Mouse (Mus musculus): ENCODE measurements around the gene Pkig. TPM values are rescaled to one million over a fixed set of nuclear protein-coding genes. Genes with fewer than 3 reads are reported as not detected.
"Not testable (repeated sequence)": the region's sequence is repeated elsewhere in the genome, so short reads cannot be mapped to it uniquely, and the experiment has no call there.

Gene Pkig
- total RNA-seq, 2 experiments from 2014 or later: 52.9 to 54.4 TPM

GRCm38 (mm10) chr2:163675662-163676061, 17.5 kb downstream of the Pkig start:
- no peak for ATAC-seq (replicated peaks; ENCODE audit: poor library complexity)

DNA sequence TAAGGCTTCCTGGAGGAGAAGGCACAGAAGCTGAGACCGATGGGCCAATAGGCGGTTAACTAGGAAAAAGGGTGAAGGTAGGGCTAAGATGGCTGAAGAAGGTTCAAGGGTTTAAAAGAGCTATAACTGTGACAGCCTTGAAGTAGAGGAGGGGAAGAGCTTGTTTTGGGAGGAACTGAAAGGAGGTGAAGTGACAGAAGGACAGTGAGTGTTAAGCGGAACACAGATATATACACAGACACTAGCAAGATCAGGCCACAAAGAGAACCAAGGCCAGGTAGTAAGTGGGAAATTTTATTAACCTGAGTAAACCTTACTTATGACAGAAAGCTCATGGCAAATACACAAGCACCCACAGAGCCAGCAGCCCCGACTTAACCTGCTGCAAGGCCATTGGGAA, 18.1 kb downstream of the Pkig start:
- ATAC-seq (replicated peaks; ENCODE audit: poor library complexity): peak; percentile 32; the same call in 1 of the 2 replicates

DNA sequence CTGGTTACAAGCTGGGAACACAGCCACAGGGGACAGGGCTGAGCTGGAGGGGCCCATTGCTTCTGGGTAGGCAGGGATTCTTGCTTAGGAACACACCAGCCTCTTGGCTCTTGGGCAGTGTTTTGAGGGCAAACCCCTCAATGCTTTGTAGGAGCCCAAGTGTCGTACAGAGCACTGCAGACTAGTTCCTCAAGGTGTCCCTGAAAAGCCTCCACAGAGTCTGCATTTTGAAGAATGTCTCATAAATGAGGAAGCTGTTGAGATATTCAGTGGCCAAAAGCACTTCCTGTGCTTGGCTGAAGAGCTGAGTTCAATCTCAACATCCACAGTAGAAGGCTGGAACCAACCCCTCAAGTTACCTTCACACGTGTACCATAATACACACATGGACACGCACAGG, 18.6 kb downstream of the Pkig start:
- peak; percentile 80 for ATAC-seq (replicated peaks; ENCODE audit: poor library complexity)

DNA sequence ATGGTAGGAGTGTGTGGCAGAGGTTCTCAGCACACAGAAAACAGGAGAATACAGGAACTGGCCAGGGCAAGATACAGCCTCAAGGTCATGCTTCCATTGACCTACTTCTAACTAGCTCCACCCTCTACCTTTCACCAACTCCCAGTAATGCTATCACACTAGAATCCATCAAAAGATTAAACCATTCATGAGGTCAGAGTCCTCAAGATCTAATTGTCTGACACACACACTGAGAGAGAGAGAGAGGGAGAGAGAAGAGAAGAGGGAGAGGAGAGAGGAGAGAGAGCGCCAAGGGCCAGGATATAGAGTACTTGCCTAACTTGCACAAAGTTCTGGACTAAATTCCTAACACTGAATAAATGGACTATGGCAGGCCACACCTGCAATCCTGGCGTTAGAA, 24.2 kb downstream of the Pkig start:
- no peak for ATAC-seq (replicated peaks; ENCODE audit: poor library complexity)

DNA sequence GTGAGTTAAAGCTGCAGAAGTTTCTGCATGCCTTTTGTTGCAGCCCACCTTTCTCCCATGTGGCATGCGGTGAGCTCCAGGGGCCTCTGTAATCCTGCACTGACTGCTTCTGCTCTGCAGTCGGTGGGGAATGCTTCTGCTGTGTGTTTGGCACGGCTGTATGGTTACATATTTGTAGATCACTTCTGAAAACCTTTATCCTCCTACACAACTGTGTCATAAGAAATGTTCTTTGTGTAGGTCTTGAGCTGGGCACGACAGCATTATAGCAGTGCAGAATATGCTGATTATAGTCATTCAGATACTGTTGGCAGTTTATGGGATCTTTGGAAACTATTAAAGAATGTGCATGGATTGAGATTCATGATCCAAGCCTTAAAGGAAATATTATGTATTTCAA, 27.1 kb downstream of the Pkig start:
- ATAC-seq (replicated peaks; ENCODE audit: poor library complexity): no peak

- no peak for ATAC-seq (replicated peaks; ENCODE audit: poor library complexity)
Observed at GRCm38 (mm10) chr2:163685761-163686200, 27.6 kb downstream of the Pkig start.

GRCm38 (mm10) chr2:163686233-163686632, 28.0 kb downstream of the Pkig start:
- peak; percentile 72 for ATAC-seq (replicated peaks; ENCODE audit: poor library complexity)

GRCm38 (mm10) chr2:163686886-163687285, 28.7 kb downstream of the Pkig start:
- no peak for ATAC-seq (replicated peaks; ENCODE audit: poor library complexity)

- ATAC-seq (replicated peaks; ENCODE audit: poor library complexity): not testable (repeated sequence)
Observed at GRCm38 (mm10) chr2:163688377-163688776, 30.2 kb downstream of the Pkig start.

- peak; percentile 30 for ATAC-seq (replicated peaks; ENCODE audit: poor library complexity)
Observed at GRCm38 (mm10) chr2:163689771-163690170, 31.6 kb downstream of the Pkig start.

GRCm38 (mm10) chr2:163690409-163691304, 32.5 kb downstream of the Pkig start:
- ATAC-seq (replicated peaks; ENCODE audit: poor library complexity): no peak

GRCm38 (mm10) chr2:163691846-163692605, 33.8 kb downstream of the Pkig start:
- ATAC-seq (replicated peaks; ENCODE audit: poor library complexity): peak; percentile 49

DNA sequence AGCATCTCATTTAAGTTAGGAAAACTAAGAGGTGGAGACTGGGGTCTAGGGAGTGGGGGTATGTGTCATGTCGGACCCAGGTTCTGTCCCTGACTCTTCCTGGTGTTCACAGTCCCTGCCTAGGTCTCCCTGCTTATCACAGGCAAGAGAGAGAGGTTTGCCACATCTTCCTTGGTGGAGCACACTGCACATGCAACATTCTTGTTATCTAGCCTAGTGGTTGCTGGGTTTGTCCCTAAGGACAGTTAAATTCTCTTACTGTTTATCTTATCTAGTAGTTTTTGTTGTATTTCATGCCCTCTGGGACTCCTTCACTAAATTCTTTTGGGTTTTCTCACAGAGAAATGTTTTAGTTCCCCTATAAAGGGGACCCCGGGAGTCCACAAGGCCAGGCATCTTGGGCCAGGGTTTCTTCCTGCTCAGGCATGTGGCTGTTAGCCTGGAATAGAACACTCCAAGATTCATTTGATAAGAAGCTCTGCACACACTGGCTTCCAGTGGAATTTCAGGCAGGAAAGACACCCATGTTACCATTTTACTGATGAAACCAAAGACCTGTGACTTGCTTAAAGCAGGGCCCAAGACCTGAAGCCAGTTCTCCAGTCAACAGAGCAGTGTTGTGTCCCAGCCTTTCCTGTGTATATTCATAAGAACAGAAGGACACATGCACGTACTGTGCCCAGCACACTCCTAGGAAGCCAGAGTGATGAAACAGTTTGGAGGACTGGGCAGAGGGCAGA, 34.9 kb downstream of the Pkig start:
- peak; percentile 57 for ATAC-seq (replicated peaks; ENCODE audit: poor library complexity)

GRCm38 (mm10) chr2:163693716-163694314, 35.6 kb downstream of the Pkig start:
- no peak for ATAC-seq (replicated peaks; ENCODE audit: poor library complexity)

DNA sequence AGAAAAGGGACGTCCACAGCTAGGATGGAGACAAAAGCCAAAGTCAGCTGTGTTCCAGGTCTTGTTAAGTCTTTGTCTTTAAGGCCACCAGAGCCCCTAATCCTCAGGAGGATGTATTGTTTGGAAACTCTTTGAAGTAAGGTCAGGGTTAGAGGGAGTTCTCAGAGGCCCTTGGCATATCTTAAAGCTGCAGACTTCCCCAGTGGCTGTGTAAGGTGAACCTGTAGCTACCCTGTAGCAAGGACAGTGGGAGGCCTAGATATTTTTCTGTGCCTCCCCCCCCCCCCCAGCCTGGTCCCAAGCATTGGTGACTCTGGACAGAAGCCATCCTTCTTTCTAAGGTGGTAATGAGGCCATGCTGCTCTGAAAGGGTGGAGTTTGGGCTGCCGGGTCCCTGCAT, 38.6 kb downstream of the Pkig start:
- peak; percentile 18 for ATAC-seq (replicated peaks; ENCODE audit: poor library complexity)

- peak; percentile 27 for ATAC-seq (replicated peaks; ENCODE audit: poor library complexity)
Observed at GRCm38 (mm10) chr2:163697764-163698480, 39.7 kb downstream of the Pkig start.

GRCm38 (mm10) chr2:163699078-163699780, 41.0 kb downstream of the Pkig start:
- peak; percentile 32 for ATAC-seq (replicated peaks; ENCODE audit: poor library complexity)

- 0 out of 2 replicates have a peak, but pooled peaks have one; percentile 11 for ATAC-seq (replicated peaks; ENCODE audit: poor library complexity)
Observed at GRCm38 (mm10) chr2:163702431-163702830, 44.2 kb downstream of the Pkig start.

DNA sequence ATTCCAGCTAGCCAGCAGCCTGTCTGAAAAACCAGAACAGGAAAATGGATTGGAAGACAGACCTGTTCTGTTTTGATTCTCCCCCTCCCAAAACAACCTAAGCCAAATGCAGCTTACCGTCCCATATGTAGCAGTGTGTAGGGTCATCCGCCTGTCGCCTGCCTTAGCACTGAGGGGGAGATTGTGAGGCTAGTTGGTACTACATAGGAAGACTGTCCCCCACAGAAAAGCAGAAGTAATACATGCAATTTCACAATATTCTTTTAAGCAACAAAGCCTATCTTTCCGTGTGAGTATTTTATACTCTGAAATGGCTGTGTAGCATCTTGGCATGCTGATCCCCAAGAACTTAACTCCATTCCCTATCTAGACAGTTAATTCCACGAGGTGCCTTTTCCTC, 44.7 kb downstream of the Pkig start:
- ATAC-seq (replicated peaks; ENCODE audit: poor library complexity): peak; percentile 77

Measured in megakaryocyte progenitor cell, adult 5-6 weeks (primary cell).